Mouse (Mus musculus) neutrophil, adult 83 days (primary cell): ENCODE measurements around the gene Gpr62. TPM values are rescaled to one million over a fixed set of nuclear protein-coding genes. Genes with fewer than 3 reads are reported as not detected.

Source experiments
- total RNA-seq, 2 experiments: library from RNA; stranded (reverse); gene quantifications; one replicate each; pipeline ENCODE4 v1.2.4; 2023

Gene Gpr62
- total RNA-seq = not detected

GRCm38 (mm10) chr9:106465571-106466200, at the start of gene Gpr62:
Gene Gpr62, minus strand, starts transcription at chr9:106465938.

GRCm38 (mm10) chr9:106514273-106514672, 48.5 kb upstream of the Gpr62 start, which contains the start of gene Iqcf5:
Gene Iqcf5, plus strand, starts transcription at chr9:106514573.

GRCm38 (mm10) chr9:106499667-106500066, 33.9 kb upstream of the Gpr62 start, which contains the start of gene Iqcf1:
Gene Iqcf1, plus strand, starts transcription at chr9:106499967.

GRCm38 (mm10) chr9:106476924-106477484, 11.3 kb upstream of the Gpr62 start, which contains the start of gene Parp3:
Gene Parp3, minus strand, starts transcription at chr9:106476949.

GRCm38 (mm10) chr9:106475663-106476001, 9.9 kb upstream of the Gpr62 start, which contains the start of gene Rrp9:
Gene Rrp9, plus strand, starts transcription at chr9:106475963.

GRCm38 (mm10) chr9:106453271-106454070, 12.3 kb downstream of the Gpr62 start, which contains the start of gene Pcbp4:
Gene Pcbp4, plus strand, starts transcription at chr9:106453291.

GRCm38 (mm10) chr9:106447348-106447747, 18.4 kb downstream of the Gpr62 start, which contains the start of the genes Abhd14b and Abhd14a:
Gene Abhd14b, plus strand, starts transcription at chr9:106447459.
Gene Abhd14a, minus strand, starts transcription at chr9:106447678.

GRCm38 (mm10) chr9:106429221-106430014, 36.3 kb downstream of the Gpr62 start, which contains the start of gene Rpl29:
Gene Rpl29, plus strand, starts transcription at chr9:106429454.

Other genes with a start within 250 kb of the Gpr62 start
- 10 to 100 TPM; 14.7 to 15.4 TPM for gene Tlr9, start 243.3 kb downstream of the Gpr62 start, total RNA-seq
- 100 to 1,000 TPM; 215 to 220 TPM for gene Alas1, start 217.3 kb downstream of the Gpr62 start, total RNA-seq
- gene Poc1a, start 184.9 kb downstream of the Gpr62 start, total RNA-seq = 10 to 100 TPM; 17.3 to 17.5 TPM
- 10 to 100 TPM; 22.1 to 25.2 TPM for gene Dusp7, start 97.3 kb downstream of the Gpr62 start, total RNA-seq
- gene Rpl29, start 36.5 kb downstream of the Gpr62 start, total RNA-seq = 100 to 1,000 TPM; 320 to 397 TPM
- 1 to 10 TPM; 4.6 to 5.3 TPM for gene Acy1, start 27.6 kb downstream of the Gpr62 start, total RNA-seq
- gene Abhd14b, start 18.5 kb downstream of the Gpr62 start, total RNA-seq = 1 to 10 TPM; 1.2 to 1.3 TPM
- 1 to 10 TPM; 1.8 to 1.9 TPM for gene Abhd14a, start 18.3 kb downstream of the Gpr62 start, total RNA-seq
- gene Pcbp4, start 12.6 kb downstream of the Gpr62 start, total RNA-seq = 1 to 10 TPM; 1.6 to 2.2 TPM
- gene Rrp9, start 10.0 kb upstream of the Gpr62 start, total RNA-seq = 10 to 100 TPM in 1 of 2 experiments, 1 to 10 TPM in 1; 8.3 to 13.0 TPM
- 10 to 100 TPM; 12.8 to 18.8 TPM for gene Parp3, start 11.0 kb upstream of the Gpr62 start, total RNA-seq
- not detected for gene Iqcf1, start 34.0 kb upstream of the Gpr62 start, total RNA-seq
- gene Iqcf5, start 48.6 kb upstream of the Gpr62 start, total RNA-seq = not detected
- not detected for gene Iqcf3, start 95.7 kb upstream of the Gpr62 start, total RNA-seq
- not detected for gene Iqcf4, start 105.1 kb upstream of the Gpr62 start, total RNA-seq
- not detected for gene Iqcf6, start 160.6 kb upstream of the Gpr62 start, total RNA-seq
- gene Grm2, start 190.1 kb upstream of the Gpr62 start, total RNA-seq = not detected
- gene Tex264, start 220.0 kb upstream of the Gpr62 start, total RNA-seq = 1 to 10 TPM; 6.7 to 7.8 TPM